Mouse (Mus musculus) limb, embryonic 14.5 days (tissue): ENCODE results near the gene Frat1. TPM values are rescaled to one million over a fixed set of nuclear protein-coding genes. Genes with fewer than 3 reads are reported as not detected.

Experiments
- ATAC-seq: fragments of 200-750 bp; cut with Nextera tagmentation; 2 replicates; pipeline ENCODE4 v1.8.0; 2017; ENCODE audit warnings: low read depth, moderate number of reproducible peaks, moderate TSS enrichment; ENCODE audit not compliant: low FRiP score
- DNase-seq: peaks from one replicate; pipeline ENCODE4 v3.0.0-alpha.2; 2015; ENCODE audit warnings: low spot score
- H3K27ac ChIP-seq: fragments of 300-500 bp; sonication (generic); replicated peaks from 2 replicates; pipeline ENCODE4 v1.5.1; 2014; ENCODE audit warnings: low read depth, mild to moderate bottlenecking, low read length, moderate library complexity, mixed read lengths
- H3K27me3 ChIP-seq: fragments of 300-500 bp; sonication (generic); 2 replicates; pipeline ENCODE4 v1.6.1; 2014; ENCODE audit warnings: low read length, mixed read lengths; ENCODE audit not compliant: control insufficient read depth, insufficient read depth
- H3K36me3 ChIP-seq: fragments of 300-500 bp; sonication (generic); 2 replicates; pipeline ENCODE4 v1.6.1; 2014; ENCODE audit warnings: mild to moderate bottlenecking, low read length, moderate library complexity, mixed read lengths; ENCODE audit not compliant: control insufficient read depth, insufficient read depth
- H3K4me1 ChIP-seq: fragments of 300-500 bp; sonication (generic); 2 replicates; pipeline ENCODE4 v1.6.1; 2014; ENCODE audit warnings: antibody characterized with exemption, low read length, mixed read lengths; ENCODE audit not compliant: control insufficient read depth, insufficient read depth
- H3K4me2 ChIP-seq: fragments of 300-500 bp; sonication (generic); replicated peaks from 2 replicates; pipeline ENCODE4 v1.6.1; 2014; ENCODE audit warnings: low read depth, mild to moderate bottlenecking, low read length, moderate library complexity; ENCODE audit not compliant: severe bottlenecking
- H3K4me3 ChIP-seq: fragments of 300-500 bp; sonication (generic); replicated peaks from 2 replicates; pipeline ENCODE4 v1.5.1; 2014; ENCODE audit warnings: low read length
- H3K9ac ChIP-seq: fragments of 300-500 bp; sonication (generic); 2 replicates; pipeline ENCODE4 v1.6.1; 2014; ENCODE audit warnings: mild to moderate bottlenecking, low read depth, low read length, moderate library complexity; ENCODE audit not compliant: severe bottlenecking
- H3K9me3 ChIP-seq: fragments of 300-500 bp; sonication (generic); 2 replicates; pipeline ENCODE4 v1.6.1; 2016; ENCODE audit warnings: low read length; ENCODE audit not compliant: control insufficient read depth
- POLR2A ChIP-seq: fragments of 200-500 bp; IDR thresholded peaks from 2 replicates; pipeline ENCODE4 v1.8.0; 2012; ENCODE audit warnings: inconsistent platforms, mild to moderate bottlenecking, moderate library complexity, borderline replicate concordance; ENCODE audit not compliant: insufficient read depth, insufficient read length; ENCODE audit errors: extremely low read depth
- WGBS: fragments of 180-500 bp; shearing (Covaris S2); extraction: QIAGEN DNeasy Blood & Tissue Kit; methylation state at CpG from one replicate; pipeline ENCODE4 v1.1.7; 2014; 5-methylcytosine and 5-hydroxymethylcytosine counted together
- polyA plus RNA-seq, 2 experiments: library from polyadenylated mRNA; depleted of rRNA in 1 of 2; stranded (reverse) in 1 of 2; unstranded in 1 of 2; fragments of >200 nt; fragmentation: Nextera tagmentation in 1 of 2; extraction: Ambion mirVana in 1 of 2; gene quantifications; 2 replicates each; pipeline versions ENCODE4 v1.2.1 to v1.2.3; 2012 to 2014

Frat1 gene
- polyA plus RNA-seq, 2 experiments: 1.5 to 4.6 TPM

DNA sequence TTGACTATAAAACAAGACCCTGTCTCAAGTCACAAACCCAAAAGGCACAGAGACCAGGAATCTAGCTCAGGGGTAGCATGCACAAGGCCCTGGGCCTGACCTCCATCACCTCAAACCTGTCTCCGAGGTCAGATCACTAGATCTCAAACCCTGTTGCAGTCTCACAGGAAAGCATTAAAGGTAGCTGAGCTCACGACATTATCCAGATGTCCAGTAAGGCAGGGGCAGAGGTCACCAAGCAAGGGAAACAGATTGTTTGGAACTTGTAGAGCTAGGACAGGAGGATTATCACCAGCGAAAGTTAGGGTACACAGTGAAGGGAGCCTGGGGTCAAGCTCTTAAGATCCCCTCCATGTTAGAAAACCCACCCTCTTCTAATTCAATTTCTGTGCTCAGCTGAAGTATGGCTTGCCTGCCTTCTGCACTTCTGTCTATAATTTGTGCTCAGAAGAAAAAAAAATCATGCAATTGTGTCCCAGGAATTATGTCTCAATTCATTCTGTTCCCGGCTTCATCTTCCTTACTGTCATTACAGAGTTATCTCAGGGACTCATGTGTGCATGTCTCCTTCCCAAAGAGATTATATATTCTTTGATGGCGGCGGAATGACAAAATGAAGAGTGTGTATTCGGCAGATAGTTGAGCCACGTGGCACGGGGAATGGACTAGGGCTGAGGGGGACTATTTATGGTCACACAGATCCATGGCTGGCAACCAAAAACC, 7.6 kb downstream of the Frat1 start:
- no peak for DNase-seq
- no peak for ATAC-seq
- TF ChIP-seq POLR2A: no peak
- WGBS: 56% methylated on average over 9 of the region's 9 CpGs
- no peak overlapping the region for H3K4me3 ChIP-seq
- no peak overlapping the region for H3K4me2 ChIP-seq
- H3K9ac ChIP-seq: no peak overlapping the region
- no peaks in the 10 kb centered on the region for H3K9me3 ChIP-seq
- peaks cover 6% of the 10 kb centered on the region for H3K27me3 ChIP-seq
- no peaks in the 10 kb centered on the region for H3K36me3 ChIP-seq
- H3K4me1 ChIP-seq: no peaks in the 10 kb centered on the region
- no peak overlapping the region for H3K27ac ChIP-seq

DNA sequence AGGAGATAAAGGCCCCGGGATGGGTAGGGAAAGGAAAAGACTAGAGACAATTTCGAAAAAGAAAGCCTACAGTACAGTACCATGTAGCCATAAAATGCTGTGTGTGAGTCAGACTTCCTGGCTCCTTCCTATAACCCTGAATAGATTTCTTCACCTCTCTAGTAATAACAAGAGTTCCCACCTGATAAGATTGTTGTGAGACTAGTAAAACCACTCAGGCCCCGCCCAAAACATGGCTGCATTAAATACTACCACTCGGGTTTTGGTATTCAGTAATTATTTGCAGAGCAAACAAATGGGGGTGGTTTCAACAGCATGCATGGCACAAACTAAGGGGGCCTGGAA, 8.1 kb downstream of the Frat1 start:
- TF ChIP-seq POLR2A: no peak
- ATAC-seq (no peak), DNase-seq (no peak)
- WGBS: 49% methylated on average over 4 of the region's 4 CpGs
- H3K4me1 ChIP-seq: no peaks in the 10 kb centered on the region
- no peak overlapping the region for H3K27ac ChIP-seq
- no peak overlapping the region for H3K9ac ChIP-seq
- peaks cover under 1% of the 10 kb centered on the region; the same call in 1 of the 2 replicates for H3K27me3 ChIP-seq
- H3K4me2 ChIP-seq: no peak overlapping the region
- H3K4me3 ChIP-seq: no peak overlapping the region
- H3K36me3 ChIP-seq: no peaks in the 10 kb centered on the region
- H3K9me3 ChIP-seq: no peaks in the 10 kb centered on the region

DNA sequence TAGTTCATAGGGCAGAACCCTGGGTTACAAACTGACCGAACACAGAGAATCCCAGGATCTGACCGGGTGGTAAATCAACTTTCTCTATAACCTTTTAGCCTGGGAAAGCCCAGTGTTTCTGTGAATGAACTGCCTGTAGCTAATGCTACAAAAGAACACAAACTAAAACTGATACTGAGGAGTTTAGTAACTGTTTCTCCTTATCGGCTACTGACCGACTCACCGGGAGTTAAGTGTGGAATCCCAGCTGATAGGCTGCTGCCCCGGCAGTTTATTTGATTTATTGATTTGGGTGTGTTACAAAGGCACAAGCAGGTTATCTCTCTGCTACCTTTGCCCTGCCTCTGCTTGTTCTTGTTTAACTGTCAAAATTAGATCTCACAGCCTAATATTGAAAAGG, 9.0 kb downstream of the Frat1 start:
- DNase-seq: no peak
- no peaks in the 10 kb centered on the region for H3K36me3 ChIP-seq
- H3K9me3 ChIP-seq: no peaks in the 10 kb centered on the region
- WGBS: 37% methylated on average over 6 of the region's 6 CpGs
- no peak overlapping the region for H3K4me3 ChIP-seq
- no peak for TF ChIP-seq POLR2A
- H3K27me3 ChIP-seq: no peaks in the 10 kb centered on the region; the same call in 1 of the 2 replicates
- ATAC-seq: no peak
- no peak overlapping the region for H3K4me2 ChIP-seq
- H3K27ac ChIP-seq: no peak overlapping the region
- H3K9ac ChIP-seq: no peak overlapping the region
- no peaks in the 10 kb centered on the region for H3K4me1 ChIP-seq

DNA sequence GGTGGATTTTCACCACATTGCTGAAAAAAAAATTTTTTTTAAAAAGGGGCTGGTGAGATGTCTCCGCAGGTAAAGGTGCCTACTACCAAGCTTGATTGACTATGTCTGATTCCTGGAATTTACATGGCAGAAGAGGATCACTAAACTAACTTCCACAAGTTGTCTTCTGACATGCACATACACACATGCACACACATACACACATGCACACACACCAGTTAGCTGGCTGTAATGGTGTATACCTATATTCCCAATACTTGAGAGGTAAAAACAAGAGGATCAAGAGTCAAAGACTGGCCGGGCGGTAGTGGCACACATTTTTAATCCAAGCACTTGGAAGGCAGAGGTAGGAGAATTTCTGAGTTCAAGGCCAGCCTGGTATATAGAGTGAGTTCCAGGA, 9.9 kb downstream of the Frat1 start:
- Histone ChIP-seq H3K36me3 (no peaks in the 10 kb centered on the region), H3K27me3 (no peaks in the 10 kb centered on the region; the same call in 1 of the 2 replicates), H3K4me2 (no peak overlapping the region), H3K9ac (no peak overlapping the region), H3K27ac (no peak overlapping the region), H3K4me3 (no peak overlapping the region), H3K4me1 (no peaks in the 10 kb centered on the region), H3K9me3 (no peaks in the 10 kb centered on the region)
- no peak for TF ChIP-seq POLR2A
- WGBS: 95% methylated on average over 3 of the region's 3 CpGs
- ATAC-seq: no peak
- no peak for DNase-seq

DNA sequence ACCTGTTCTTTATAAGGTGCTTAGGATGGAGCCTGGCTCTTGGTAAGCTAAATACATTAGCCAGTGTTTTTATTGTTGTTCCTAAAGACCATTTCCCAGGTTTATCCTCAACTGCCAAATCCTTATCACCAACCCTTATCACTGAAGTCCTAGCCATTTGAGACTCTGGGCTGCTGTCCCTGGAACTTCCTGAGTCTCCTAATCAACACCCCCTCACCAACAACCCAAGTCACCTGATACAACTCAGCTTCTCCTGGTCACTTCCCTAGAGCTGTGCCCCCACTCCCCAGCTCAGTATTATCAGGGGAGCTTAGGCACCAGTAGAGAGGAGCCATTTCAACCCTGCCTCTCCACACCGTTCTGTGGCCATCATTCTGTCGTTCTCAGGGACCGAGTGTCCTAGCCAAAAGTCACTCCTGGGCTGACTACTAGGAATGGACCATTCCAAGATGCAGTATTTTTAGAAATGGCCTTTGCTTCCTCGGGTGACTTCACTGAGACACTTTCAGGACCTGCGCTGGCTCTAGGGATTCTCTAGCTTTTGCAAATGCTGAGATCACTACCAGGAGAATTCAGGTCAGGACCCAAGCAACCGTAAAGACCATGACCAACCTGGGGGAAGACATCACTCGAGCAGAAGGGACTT, 11.5 kb downstream of the Frat1 start:
- H3K27me3 ChIP-seq: peaks cover 5% of the 10 kb centered on the region; the same call in 1 of the 2 replicates
- WGBS: 74% methylated on average over 7 of the region's 7 CpGs
- no peak overlapping the region for H3K9ac ChIP-seq
- no peak overlapping the region for H3K27ac ChIP-seq
- no peak overlapping the region for H3K4me2 ChIP-seq
- H3K4me1 ChIP-seq: 0 out of 2 replicates have a peak, but pooled peaks cover 2% of the 10 kb centered on the region
- H3K36me3 ChIP-seq: no peaks in the 10 kb centered on the region
- ATAC-seq (no peak), DNase-seq (no peak)
- H3K9me3 ChIP-seq: no peaks in the 10 kb centered on the region
- TF ChIP-seq POLR2A: no peak
- H3K4me3 ChIP-seq: no peak overlapping the region
